Mouse (Mus musculus): Measurements from ENCODE around the gene Asb14. TPM values are rescaled to one million over a fixed set of nuclear protein-coding genes. Genes with fewer than 3 reads are reported as not detected.

Gene Asb14
- polyA plus RNA-seq (2015; fragmentation: Nextera tagmentation; extraction: Ambion mirVana) = 0.14 and 0.15 TPM in 2 replicates

DNA sequence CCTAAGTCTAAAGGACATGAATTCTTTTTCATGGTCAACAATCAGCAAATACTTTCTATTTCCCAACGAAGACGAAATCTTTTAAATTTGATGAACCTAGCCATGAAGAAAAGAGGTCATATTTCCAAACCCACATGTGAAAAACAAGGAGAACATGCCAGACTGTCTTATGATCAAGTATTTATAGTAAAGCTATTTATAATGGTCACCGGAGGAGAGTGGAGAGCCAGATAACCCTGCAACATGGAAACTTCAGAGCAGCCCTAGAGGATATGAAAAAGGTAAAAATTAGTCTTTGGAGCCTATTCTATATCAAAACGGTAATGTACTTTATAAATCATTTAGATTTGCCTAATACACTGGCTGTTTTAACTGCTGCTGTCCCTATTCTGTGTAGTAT, at the start of gene Asb14:
Asb14 (plus strand) TSS at position 166 of the 400 bp plus-strand sequence.
- H3K9me3 ChIP-seq (ENCODE audit: control insufficient read depth, low read length) = no peaks in the 10 kb centered on the region
- no peak within 1 kb of the TSS for H3K9ac ChIP-seq (ENCODE audit: low read depth, low read length)
- no peaks in the 10 kb centered on the region for H3K27me3 ChIP-seq (replicated peaks; ENCODE audit: control insufficient read depth, insufficient read depth, low read length)
- WGBS = 92% methylated on average over 4 of the region's 4 CpGs
- H3K27ac ChIP-seq (ENCODE audit: low read depth, low read length) = no peak within 1 kb of the TSS
- no peaks in the 10 kb centered on the region for H3K36me3 ChIP-seq (ENCODE audit: control insufficient read depth, insufficient read depth, low read length)
- H3K4me2 ChIP-seq (ENCODE audit: low read length) = no peak within 1 kb of the TSS
- H3K4me3 ChIP-seq (ENCODE audit: low read length) = no peak within 1 kb of the TSS
- no peak for ATAC-seq
- H3K4me1 ChIP-seq (ENCODE audit: control insufficient read depth, insufficient read depth, low read depth, low read length) = no peaks in the 10 kb centered on the region

DNA sequence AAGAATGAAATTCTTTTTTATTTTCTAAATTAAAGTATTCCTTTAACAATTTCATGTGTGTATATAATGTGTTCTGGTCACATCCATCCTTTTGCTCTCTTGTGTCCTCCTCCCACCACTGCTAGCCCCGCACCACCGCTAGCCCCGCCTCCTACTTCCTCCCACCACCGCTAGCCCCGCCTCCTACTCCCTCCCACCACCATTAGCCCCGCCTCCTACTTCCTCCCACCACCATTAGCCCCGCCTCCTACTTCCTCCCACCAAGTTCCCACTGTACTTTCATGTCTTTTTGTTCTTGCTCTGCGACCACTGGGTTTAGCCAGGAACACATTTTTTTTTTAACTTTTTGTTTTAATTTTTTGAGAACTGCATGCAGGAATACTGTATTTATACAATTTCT, 41.3 kb upstream of the Asb14 start:
- Histone ChIP-seq H3K9ac (ENCODE audit: low read depth, low read length) (no peak overlapping the region), H3K27ac (ENCODE audit: low read depth, low read length) (no peak overlapping the region), H3K27me3 (replicated peaks; ENCODE audit: control insufficient read depth, insufficient read depth, low read length) (no peaks in the 10 kb centered on the region), H3K36me3 (ENCODE audit: control insufficient read depth, insufficient read depth, low read length) (no peaks in the 10 kb centered on the region), H3K9me3 (ENCODE audit: control insufficient read depth, low read length) (no peaks in the 10 kb centered on the region), H3K4me2 (ENCODE audit: low read length) (no peak overlapping the region), H3K4me1 (ENCODE audit: control insufficient read depth, insufficient read depth, low read depth, low read length) (no peaks in the 10 kb centered on the region), H3K4me3 (ENCODE audit: low read length) (no peak overlapping the region)
- ATAC-seq = no peak
- WGBS = 81% methylated on average over 8 of the region's 8 CpGs

DNA sequence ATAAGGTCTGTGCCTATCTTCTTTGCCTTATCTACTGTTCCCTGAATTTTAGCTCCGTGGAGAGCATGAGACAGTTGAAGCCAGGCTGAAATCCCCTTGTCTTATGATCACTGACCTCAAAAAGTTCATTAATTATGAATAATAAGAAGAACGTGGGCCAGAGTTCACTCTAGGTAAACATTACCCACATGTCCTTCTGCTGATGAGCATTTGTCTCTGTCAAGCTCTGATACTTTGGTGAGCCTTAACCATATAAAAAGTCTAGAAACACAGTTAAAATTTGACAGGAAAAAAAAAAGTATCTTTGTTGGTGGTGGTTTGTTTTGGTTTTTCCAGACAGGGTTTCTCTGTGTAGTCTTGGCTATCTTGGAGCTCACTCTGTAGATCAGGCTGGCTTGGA, 40.3 kb upstream of the Asb14 start:
- no peak for ATAC-seq
- WGBS = 84% methylated on average over 2 of the region's 2 CpGs

DNA sequence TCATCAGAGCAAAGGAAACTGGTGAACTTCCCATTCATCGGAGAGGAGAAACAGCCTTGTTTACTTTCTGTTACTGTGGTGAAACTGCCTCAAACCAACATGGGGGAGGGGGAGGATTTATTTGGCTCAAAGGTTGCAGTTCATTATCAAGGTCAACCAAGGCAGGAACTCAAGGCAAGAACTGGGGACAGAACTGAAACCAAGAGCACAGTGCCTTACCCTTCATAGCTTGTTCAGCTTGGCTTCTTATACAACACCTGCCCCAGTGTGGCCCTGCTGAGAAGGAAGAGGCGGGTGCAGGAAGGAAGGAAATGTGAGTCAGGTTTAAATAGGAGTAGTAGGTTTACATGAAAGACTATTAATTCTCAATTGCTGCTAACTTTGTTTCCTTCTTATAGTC, 36.0 kb upstream of the Asb14 start:
- Histone ChIP-seq H3K36me3 (ENCODE audit: control insufficient read depth, insufficient read depth, low read length) (no peaks in the 10 kb centered on the region), H3K4me3 (ENCODE audit: low read length) (no peak overlapping the region), H3K9me3 (ENCODE audit: control insufficient read depth, low read length) (no peaks in the 10 kb centered on the region), H3K27me3 (replicated peaks; ENCODE audit: control insufficient read depth, insufficient read depth, low read length) (no peaks in the 10 kb centered on the region), H3K9ac (ENCODE audit: low read depth, low read length) (no peak overlapping the region), H3K4me1 (ENCODE audit: control insufficient read depth, insufficient read depth, low read depth, low read length) (no peaks in the 10 kb centered on the region), H3K4me2 (ENCODE audit: low read length) (no peak overlapping the region), H3K27ac (ENCODE audit: low read depth, low read length) (no peak overlapping the region)
- 81% methylated on average over 2 of the region's 2 CpGs for WGBS
- ATAC-seq = no peak

More for the DNA sequence above, 40.3 kb upstream of the Asb14 start:
- no peaks in the 10 kb centered on the region for H3K36me3 ChIP-seq (ENCODE audit: control insufficient read depth, insufficient read depth, low read length)
- H3K4me3 ChIP-seq (ENCODE audit: low read length) = no peak overlapping the region
- H3K4me1 ChIP-seq (ENCODE audit: control insufficient read depth, insufficient read depth, low read depth, low read length) = no peaks in the 10 kb centered on the region
- H3K4me2 ChIP-seq (ENCODE audit: low read length) = no peak overlapping the region
- H3K27ac ChIP-seq (ENCODE audit: low read depth, low read length) = no peak overlapping the region
- H3K9ac ChIP-seq (ENCODE audit: low read depth, low read length) = no peak overlapping the region
- H3K9me3 ChIP-seq (ENCODE audit: control insufficient read depth, low read length) = no peaks in the 10 kb centered on the region
- H3K27me3 ChIP-seq (replicated peaks; ENCODE audit: control insufficient read depth, insufficient read depth, low read length) = no peaks in the 10 kb centered on the region

DNA sequence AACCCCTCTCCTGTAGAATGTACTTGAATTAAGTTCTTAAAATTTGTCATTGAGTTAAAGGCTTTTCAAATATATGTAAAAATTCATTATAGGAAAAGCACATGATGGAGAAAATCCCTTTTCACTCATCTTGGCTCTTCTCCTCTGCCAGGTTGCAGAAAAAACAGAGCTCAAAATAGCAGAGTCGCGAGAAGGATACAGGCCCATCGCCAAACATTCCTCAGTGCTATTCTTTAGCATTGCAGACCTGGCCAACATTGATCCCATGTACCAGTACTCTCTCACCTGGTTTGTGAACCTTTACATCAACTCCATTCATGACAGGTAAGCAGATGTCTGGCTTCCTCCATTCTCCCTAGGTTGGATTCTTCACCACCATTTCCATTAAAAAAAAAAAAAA, 35.3 kb upstream of the Asb14 start:
- no peaks in the 10 kb centered on the region for H3K36me3 ChIP-seq (ENCODE audit: control insufficient read depth, insufficient read depth, low read length)
- no peak overlapping the region for H3K4me3 ChIP-seq (ENCODE audit: low read length)
- no peak overlapping the region for H3K27ac ChIP-seq (ENCODE audit: low read depth, low read length)
- H3K9me3 ChIP-seq (ENCODE audit: control insufficient read depth, low read length) = no peaks in the 10 kb centered on the region
- H3K4me1 ChIP-seq (ENCODE audit: control insufficient read depth, insufficient read depth, low read depth, low read length) = no peaks in the 10 kb centered on the region
- no peak overlapping the region for H3K4me2 ChIP-seq (ENCODE audit: low read length)
- 96% methylated on average over 3 of the region's 3 CpGs for WGBS
- ATAC-seq = no peak
- H3K27me3 ChIP-seq (replicated peaks; ENCODE audit: control insufficient read depth, insufficient read depth, low read length) = no peaks in the 10 kb centered on the region
- no peak overlapping the region for H3K9ac ChIP-seq (ENCODE audit: low read depth, low read length)

DNA sequence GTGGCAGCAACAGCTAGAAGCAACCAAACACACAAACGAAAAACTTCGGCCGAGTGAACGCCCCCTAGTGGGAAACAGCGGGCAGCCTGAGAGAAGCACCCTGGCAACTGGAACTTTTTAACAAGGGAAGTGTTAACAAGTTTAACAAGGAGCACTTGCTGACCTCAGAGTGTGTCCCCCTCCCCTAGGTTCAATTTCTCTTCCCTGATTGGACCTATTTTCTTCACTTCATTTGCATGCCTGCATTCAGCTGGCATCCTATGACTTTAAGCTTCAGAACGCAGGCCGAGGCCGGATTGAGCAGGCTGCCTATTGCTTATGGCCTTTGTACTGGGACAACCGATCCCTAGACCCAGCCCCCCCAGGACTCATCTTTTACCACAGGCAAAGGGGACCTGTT, 27.0 kb upstream of the Asb14 start:
- 74% methylated on average over 9 of the region's 9 CpGs for WGBS
- H3K4me2 ChIP-seq (ENCODE audit: low read length) = no peak overlapping the region
- no peaks in the 10 kb centered on the region for H3K36me3 ChIP-seq (ENCODE audit: control insufficient read depth, insufficient read depth, low read length)
- H3K4me1 ChIP-seq (ENCODE audit: control insufficient read depth, insufficient read depth, low read depth, low read length) = no peaks in the 10 kb centered on the region
- H3K27ac ChIP-seq (ENCODE audit: low read depth, low read length) = no peak overlapping the region
- no peaks in the 10 kb centered on the region for H3K27me3 ChIP-seq (replicated peaks; ENCODE audit: control insufficient read depth, insufficient read depth, low read length)
- no peak overlapping the region for H3K4me3 ChIP-seq (ENCODE audit: low read length)
- H3K9me3 ChIP-seq (ENCODE audit: control insufficient read depth, low read length) = no peaks in the 10 kb centered on the region
- ATAC-seq = no peak
- no peak overlapping the region for H3K9ac ChIP-seq (ENCODE audit: low read depth, low read length)

DNA sequence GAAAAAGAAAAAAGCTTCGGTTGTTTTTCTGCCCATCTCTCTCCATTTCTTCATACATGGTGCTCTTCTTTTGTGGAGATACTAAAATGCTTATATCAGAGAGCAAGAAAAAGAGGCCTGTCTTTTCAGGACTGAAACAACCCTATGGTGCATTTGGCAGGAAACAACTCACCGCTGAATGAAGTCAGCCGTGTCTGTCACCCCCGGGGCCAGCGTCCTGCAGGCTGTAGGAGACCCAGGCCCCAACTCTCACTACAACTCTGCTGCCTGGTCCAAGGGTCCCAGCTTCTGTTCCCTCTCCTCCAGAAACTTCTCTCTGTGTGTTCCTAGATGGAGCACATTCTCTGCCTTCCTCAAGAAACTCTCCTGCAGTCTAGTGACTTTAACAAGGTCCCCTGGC, 26.1 kb upstream of the Asb14 start:
- H3K36me3 ChIP-seq (ENCODE audit: control insufficient read depth, insufficient read depth, low read length) = no peaks in the 10 kb centered on the region
- H3K4me2 ChIP-seq (ENCODE audit: low read length) = no peak overlapping the region
- no peaks in the 10 kb centered on the region for H3K27me3 ChIP-seq (replicated peaks; ENCODE audit: control insufficient read depth, insufficient read depth, low read length)
- no peak overlapping the region for H3K9ac ChIP-seq (ENCODE audit: low read depth, low read length)
- no peak overlapping the region for H3K27ac ChIP-seq (ENCODE audit: low read depth, low read length)
- no peaks in the 10 kb centered on the region for H3K9me3 ChIP-seq (ENCODE audit: control insufficient read depth, low read length)
- no peaks in the 10 kb centered on the region for H3K4me1 ChIP-seq (ENCODE audit: control insufficient read depth, insufficient read depth, low read depth, low read length)
- WGBS = 76% methylated on average over 5 of the region's 5 CpGs
- H3K4me3 ChIP-seq (ENCODE audit: low read length) = no peak overlapping the region
- ATAC-seq = no peak

DNA sequence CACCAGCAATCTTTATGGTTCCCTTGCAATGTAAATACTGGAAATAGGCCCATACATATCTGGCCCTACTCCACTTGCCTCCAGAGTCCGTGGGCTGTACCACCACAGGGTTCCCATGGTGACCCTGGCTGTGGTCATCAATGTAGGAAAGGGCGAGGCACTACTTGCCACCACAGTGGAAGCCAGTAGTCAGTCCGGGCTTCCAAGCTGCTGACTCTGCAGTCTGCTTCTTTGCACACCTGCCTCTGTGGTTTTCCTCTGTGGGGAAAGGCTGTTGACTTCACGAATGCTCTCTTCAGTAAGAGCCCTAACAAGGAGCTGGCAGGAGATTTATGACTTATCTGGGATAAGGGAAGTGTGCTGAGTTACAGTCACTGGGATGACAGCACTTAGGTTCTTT, 15.6 kb upstream of the Asb14 start:
- Histone ChIP-seq H3K9me3 (ENCODE audit: control insufficient read depth, low read length) (no peaks in the 10 kb centered on the region), H3K4me3 (ENCODE audit: low read length) (no peak overlapping the region), H3K27me3 (replicated peaks; ENCODE audit: control insufficient read depth, insufficient read depth, low read length) (no peaks in the 10 kb centered on the region), H3K4me2 (ENCODE audit: low read length) (no peak overlapping the region), H3K4me1 (ENCODE audit: control insufficient read depth, insufficient read depth, low read depth, low read length) (no peaks in the 10 kb centered on the region), H3K27ac (ENCODE audit: low read depth, low read length) (no peak overlapping the region), H3K9ac (ENCODE audit: low read depth, low read length) (no peak overlapping the region), H3K36me3 (ENCODE audit: control insufficient read depth, insufficient read depth, low read length) (no peaks in the 10 kb centered on the region)
- 80% methylated on average over 4 of the region's 4 CpGs for WGBS
- no peak for ATAC-seq

DNA sequence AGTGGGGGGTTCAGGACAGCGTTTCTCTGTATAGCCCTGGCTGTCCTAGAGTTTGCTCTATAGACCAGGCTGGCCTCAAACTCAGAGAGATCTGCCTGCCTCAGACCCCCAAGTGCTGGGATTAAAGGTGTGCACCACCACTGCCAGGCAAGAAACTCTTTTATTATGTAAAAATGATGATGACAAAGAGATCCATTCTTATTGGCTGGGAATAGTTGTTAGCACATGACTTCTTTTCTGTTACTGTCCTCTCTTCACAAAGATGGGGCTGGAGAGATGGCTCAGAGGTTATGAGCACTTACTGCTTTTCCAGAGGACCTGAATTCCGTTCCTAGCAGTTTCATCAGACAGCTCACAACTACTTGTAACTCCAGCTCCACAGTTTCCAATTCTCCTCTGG, 14.4 kb upstream of the Asb14 start:
- H3K36me3 ChIP-seq (ENCODE audit: control insufficient read depth, insufficient read depth, low read length) = no peaks in the 10 kb centered on the region
- H3K4me3 ChIP-seq (ENCODE audit: low read length) = no peak overlapping the region
- H3K9ac ChIP-seq (ENCODE audit: low read depth, low read length) = no peak overlapping the region
- no peak overlapping the region for H3K4me2 ChIP-seq (ENCODE audit: low read length)
- no peaks in the 10 kb centered on the region for H3K4me1 ChIP-seq (ENCODE audit: control insufficient read depth, insufficient read depth, low read depth, low read length)
- H3K9me3 ChIP-seq (ENCODE audit: control insufficient read depth, low read length) = no peaks in the 10 kb centered on the region
- H3K27ac ChIP-seq (ENCODE audit: low read depth, low read length) = no peak overlapping the region
- no peak for ATAC-seq
- WGBS = 84% methylated on average over 2 of the region's 2 CpGs
- no peaks in the 10 kb centered on the region for H3K27me3 ChIP-seq (replicated peaks; ENCODE audit: control insufficient read depth, insufficient read depth, low read length)

DNA sequence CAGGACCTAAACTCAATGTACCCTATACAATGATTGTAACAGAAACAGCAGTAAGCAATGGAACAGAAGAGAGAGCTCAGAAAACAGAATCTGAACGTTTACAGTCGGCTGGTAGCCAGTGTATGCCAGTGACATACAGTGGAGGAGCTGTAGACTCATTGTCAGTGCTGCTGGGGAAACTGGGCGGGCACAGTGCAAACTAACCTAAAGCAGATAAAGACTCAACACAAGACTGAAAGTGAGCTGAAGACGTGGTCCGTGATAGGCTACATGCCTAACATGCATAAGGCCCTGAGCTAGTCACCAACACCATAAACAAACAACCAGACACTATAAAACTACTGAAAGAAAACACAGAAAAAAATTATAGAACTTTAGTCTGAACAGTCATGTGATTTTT, 12.7 kb upstream of the Asb14 start:
- H3K27ac ChIP-seq (ENCODE audit: low read depth, low read length) = no peak overlapping the region
- H3K9ac ChIP-seq (ENCODE audit: low read depth, low read length) = no peak overlapping the region
- ATAC-seq = no peak
- WGBS = 87% methylated on average over 5 of the region's 5 CpGs
- no peaks in the 10 kb centered on the region for H3K27me3 ChIP-seq (replicated peaks; ENCODE audit: control insufficient read depth, insufficient read depth, low read length)
- H3K36me3 ChIP-seq (ENCODE audit: control insufficient read depth, insufficient read depth, low read length) = no peaks in the 10 kb centered on the region
- H3K4me3 ChIP-seq (ENCODE audit: low read length) = no peak overlapping the region
- no peaks in the 10 kb centered on the region for H3K9me3 ChIP-seq (ENCODE audit: control insufficient read depth, low read length)
- no peak overlapping the region for H3K4me2 ChIP-seq (ENCODE audit: low read length)
- no peaks in the 10 kb centered on the region for H3K4me1 ChIP-seq (ENCODE audit: control insufficient read depth, insufficient read depth, low read depth, low read length)

All from hindbrain, embryonic 16.5 days (tissue).